Mouse (Mus musculus): ENCODE results near the gene Qsox1. TPM values are rescaled to one million over a fixed set of nuclear protein-coding genes. Genes with fewer than 3 reads are reported as not detected.

The Qsox1 gene
- total RNA-seq, 2 experiments from 2014 or later: 76.5 to 77.4 TPM

DNA sequence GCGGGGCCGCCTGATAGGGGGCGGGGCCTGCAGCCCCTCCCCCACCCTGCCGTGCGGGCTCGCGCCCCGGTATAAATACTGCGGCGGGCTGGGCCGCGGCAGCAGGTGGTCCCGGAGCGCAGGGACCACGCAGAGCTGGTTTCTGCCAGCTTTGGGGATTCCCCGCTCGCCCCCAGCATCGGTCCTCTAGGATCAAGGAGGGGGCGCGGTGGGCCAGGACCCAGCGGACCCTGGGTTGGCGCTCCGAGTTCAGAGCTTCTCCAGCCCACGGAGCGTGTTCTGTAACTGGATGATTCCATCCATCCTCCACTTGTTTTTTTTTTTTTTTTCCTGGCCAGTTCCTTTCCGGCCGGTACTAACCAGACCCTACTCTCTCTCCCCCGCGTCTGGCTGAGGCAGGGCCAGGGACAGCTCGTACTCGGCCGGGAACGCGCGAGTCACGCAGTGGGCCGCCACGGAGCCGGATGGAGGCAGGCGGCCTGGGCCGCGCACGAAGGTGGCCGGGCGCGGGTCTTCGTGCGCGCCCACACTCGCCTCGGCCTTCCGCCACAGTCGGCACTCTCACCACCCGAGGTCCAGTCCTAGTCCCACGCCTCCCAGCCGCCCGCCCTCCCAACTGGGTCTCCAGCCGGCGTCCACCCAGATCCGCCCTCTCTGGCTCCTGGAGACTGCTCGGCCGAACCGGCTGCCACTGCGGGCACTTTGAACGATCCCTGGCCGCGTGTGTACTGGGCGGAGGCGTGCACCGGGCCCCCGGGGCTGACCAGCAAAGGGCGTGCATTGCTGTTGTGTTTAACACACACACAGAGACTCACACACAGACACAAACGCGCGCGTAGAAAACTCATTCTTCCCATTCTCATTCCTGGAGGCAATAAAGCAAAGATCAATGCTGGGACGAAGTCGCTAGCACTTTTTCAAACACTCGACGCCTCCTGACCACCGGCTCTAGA is 70.0 kb downstream of the Qsox1 start:
- DNase-seq: peak; percentile 30

DNA sequence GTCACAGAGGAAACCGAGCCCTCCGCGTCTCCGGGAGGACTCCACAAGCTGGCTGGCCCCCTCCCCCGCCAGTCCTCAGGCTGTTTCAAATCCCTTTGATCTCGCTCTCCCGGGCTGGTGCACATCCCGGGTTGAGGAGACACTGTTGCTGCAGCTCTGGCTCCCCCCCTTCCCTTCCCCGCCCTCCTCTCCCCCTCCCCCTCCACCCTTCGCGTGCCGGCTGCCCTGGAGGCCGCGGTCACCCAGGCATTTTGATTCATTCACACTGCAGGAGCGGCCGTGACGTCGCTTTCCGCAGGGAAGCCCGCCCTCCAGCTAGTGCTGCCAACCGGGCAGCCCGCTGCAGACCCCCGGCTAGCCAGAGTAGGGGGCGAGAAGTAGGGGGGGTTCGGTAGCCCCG is 70.7 kb downstream of the Qsox1 start:
- DNase-seq: peak; percentile 16

DNA sequence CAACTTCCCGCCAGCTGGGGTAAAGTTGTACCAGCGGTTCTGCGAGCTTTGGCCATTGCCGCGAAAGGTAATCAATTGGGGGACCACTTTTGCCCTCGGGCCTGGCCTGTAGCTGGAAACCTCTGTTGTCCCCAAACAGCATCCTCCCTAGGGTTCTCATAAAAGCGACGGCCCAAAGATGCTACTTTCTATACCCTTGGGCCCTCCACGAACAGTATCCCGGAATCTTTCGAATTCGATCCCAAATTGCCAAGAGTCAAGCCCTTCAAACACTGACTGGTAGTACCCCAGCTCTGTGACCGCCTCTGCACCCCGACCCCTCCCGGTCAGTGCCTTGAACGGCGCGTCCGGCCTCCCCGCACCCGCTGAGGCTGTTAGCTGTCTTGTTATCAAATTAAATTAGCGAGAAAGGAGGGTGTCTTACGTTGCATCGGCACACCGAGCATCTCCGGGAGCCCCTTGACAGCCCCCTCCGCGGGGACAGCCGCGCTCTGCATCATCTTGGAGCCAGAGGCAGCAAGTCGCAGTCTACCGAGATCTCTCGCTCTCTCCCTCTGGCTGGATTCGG is 71.2 kb downstream of the Qsox1 start:
- DNase-seq: no peak

DNA sequence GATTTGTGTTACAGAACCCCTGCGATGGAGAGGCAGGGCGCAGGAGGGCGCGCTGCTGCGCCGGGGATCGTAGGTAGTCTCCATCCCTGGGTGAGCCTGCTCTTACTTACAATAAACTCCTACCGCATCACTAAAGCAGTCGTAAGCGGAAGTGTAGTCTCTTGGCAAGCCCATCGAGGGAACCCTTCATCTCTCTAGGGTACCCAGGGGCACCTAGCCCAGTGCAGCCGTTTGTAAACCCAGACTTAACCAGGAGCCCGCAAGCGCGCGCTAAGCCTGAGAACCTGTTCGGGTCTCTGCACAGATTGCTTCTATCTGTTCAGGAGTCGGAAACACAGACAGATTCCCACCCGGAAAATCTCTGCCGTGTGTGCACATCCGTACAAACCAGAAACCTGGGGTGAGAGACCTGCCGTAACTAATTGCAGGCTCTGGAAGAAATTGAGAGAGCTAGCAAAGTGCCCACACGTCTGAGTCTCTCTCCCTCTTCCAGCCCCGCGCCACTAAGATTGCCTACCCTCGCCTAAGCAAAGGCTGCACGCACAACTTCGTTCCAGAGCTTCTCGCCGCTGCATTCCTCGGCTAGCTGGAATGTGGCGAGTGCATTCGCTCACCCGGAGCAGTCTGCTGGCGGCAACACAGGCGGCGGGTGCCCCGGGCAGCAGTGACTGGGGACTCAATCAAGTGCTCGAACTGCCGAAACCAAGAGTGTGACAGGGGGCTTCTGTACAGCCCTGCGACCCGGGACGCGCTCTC is 71.9 kb downstream of the Qsox1 start:
- peak; percentile 46 for DNase-seq

DNA sequence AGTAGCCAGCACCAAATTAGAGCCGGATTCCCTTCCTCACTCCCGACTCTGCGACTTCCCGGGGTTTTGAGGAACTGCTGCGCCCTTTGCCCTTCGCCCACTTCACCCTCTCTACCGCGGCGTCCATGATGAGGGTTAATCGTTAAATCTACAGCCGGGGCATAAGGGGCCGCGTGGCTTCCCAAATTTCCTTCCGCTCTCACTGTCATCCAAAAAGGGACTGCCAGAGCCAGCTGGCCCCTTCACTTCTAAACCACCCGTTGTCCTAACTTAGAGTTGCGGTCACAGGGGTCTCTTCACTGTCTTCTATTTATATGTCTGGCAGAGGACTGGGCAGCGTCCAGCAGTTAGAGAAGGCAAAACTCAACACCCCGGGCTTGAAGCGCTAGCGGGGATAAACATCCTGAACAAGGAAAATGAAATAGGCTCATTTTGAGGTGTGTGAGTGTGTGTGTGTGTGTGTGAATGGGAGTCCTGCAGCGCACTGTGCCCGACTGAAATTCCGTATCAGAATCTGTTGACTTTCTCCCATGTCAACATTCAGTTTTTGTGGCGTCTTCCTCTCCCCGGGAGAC is 74.8 kb downstream of the Qsox1 start:
- DNase-seq: no peak

DNA sequence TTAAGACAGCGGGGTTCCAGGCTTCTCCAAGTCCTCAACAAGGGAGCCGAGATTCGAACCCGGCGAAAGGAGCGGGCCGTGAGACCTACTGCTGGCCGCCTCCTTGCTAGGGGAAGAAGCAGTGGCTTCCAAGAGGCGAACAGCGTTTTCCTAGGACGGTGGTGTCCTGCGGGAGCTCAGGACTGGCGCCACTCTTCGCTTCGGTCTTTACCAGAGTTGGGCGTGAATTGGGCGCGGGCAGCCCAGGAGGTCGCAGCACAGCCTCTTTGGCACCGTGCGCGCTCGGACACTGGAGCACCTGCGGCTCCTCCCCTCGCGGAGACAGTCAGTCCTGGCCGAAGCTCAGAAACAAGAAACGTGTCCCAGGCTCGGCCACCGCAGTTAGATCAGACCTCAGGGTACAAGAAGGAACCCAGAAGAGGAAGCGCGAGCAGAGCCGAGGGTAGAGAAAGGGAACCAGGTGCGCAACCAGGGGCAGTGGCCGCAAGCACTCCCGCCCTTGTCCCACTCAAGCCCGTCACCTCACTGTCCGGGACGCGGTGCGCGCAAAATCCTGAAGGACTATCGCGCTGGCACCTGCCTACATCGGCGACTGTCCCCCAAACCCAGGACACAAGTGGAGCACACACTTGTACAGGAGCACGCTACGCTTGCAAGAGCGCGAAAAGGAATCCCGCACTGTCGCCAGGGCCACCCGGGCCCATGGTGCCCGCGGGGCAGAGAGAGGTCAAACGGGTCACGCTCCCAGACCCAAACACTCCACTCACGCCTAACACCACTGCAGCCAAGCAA is 75.5 kb downstream of the Qsox1 start:
- DNase-seq: no peak

DNA sequence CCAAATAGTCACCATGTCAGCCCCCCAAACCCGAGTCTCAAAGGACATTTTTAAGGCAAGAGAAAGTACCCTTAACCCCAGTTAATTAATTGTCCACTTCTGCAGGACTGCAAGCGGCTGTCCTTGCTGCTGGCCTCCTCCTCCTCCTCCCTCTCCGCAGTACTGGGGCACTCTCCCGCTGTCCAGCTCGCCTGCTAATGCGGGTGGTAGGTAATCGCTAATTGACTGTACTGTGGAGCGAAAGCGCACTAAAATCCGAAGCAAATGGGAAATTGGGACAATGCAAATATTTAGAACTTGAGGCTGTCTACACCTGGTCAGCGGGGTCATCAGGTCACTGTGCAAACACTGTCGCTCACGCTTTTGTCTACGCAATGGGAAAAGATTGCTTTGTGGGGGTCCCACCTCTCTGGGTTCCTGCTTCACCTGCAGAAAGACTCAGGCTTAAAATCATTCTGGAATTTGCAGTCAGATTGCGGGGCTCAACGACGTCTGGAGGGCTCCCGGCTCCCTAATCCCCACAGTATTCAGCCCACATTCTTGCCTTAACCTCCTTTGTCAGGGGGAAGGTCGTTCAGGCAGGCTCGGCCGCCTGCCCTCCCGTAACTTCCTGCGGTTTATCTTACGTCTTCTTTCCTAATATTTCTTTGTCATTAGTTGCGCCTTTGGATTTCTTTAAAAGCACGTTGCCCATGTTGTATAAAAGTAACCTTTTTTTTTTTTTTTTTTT is 76.4 kb downstream of the Qsox1 start:
- no peak for DNase-seq

DNA sequence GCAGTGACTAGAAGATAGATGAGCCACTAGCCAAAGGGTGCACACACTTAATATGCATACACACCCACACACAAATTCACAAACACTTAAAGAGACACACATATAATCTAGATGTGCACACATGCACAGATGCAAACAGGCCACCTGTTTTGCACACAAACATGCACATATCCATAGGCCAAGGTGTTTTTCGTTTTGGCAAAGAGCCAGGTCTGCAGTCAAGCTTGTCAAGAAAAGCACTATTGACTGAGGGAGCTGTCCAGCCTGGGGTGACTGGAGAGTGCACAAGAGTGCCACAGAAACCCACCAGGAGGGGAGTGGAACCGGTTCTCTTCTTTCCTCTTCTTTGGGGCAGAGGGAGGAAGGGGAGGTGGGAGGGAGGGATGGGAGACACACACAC is 81.5 kb downstream of the Qsox1 start:
- DNase-seq: no peak

DNA sequence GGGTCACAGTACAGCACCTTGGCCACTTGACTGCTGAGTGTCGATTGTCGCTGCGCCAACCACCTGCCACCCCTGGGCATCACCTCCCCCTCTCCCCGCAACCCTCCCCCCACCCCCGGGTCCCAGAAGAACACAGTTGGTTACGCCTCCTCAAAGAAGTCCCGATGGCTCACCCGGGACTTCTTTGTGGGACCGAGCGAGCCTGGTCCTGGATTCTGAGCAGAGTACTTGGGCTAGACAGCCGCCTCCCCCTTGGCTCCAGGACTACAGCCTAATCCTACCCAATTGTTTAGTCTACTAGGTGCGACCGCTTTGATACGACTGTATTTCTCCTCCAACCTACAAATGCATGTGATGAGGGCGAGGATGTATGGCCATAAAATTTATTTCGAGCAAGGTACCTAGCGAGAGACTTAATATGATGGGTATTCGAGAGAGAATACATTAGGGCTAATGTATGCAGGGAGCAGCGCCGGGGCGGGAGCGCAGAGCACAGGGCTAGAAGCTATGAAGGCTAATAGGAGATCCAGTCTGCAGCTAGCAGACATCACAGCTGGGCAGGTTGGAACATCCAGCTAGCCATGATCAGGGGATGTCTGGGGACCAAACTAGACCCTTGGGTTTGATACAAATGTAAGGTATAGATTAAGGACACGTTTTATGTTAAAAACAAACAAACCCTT is 83.4 kb downstream of the Qsox1 start:
- DNase-seq: no peak

DNA sequence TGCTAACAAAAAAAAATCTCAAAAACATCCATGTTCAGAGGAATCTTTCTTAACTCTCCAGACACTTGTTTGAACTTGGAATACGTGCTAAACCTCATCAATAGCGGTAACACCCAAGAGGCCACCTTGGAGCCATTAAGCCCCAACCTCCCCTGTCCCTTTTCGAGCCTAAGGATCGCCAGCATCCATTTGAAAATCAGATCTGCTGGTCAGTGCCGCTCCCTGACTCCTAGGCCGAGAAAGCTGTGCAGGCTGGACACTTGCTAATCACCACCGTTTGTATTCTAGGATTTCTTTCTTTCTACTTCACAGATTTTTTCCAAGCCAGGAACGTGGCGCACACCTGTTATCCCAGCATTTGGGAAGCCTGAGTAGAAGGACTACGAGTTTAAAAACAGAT is 84.9 kb downstream of the Qsox1 start:
- no peak for DNase-seq

Other genes starting within 250 kb of the Qsox1 start
- gene Lhx4, start 61.2 kb downstream of the Qsox1 start, total RNA-seq (2021): not detected
- 10 to 100 TPM; 35.4 to 37.7 TPM for gene Cep350, start 160.4 kb upstream of the Qsox1 start, total RNA-seq (2021)
- gene Tor1aip2, start 222.5 kb upstream of the Qsox1 start, total RNA-seq (2021): 10 to 100 TPM; 65.9 to 66.6 TPM
- 10 to 100 TPM; 55.1 to 56.3 TPM for gene Tor1aip1, start 223.6 kb upstream of the Qsox1 start, total RNA-seq (2021)